Mouse (Mus musculus): ENCODE measurements around the gene Abhd17c. TPM values are rescaled to one million over a fixed set of nuclear protein-coding genes. Genes with fewer than 3 reads are reported as not detected.
"Not testable (repeated sequence)": the region's sequence is repeated elsewhere in the genome, so short reads cannot be mapped to it uniquely, and the experiment has no call there.

The Abhd17c gene
- total RNA-seq (2021): 100 to 1,000 TPM; 108 to 112 TPM

GRCm38 (mm10) chr7:84151001-84151959 lies at the start of gene Abhd17c:
Abhd17c (minus strand) TSS chr7:84151893.
- intact Hi-C loops (cut with DNase I): no loop called here
- DNase-seq: peak; percentile 60

- no peak for DNase-seq
- intact Hi-C loops (cut with DNase I): no loop called here
Measured at GRCm38 (mm10) chr7:84197208-84197860, 45.6 kb upstream of the Abhd17c start.

- intact Hi-C loops (cut with DNase I): no loop called here
- no peak for DNase-seq
Measured at GRCm38 (mm10) chr7:84196221-84196620, 44.5 kb upstream of the Abhd17c start.

- no peak for DNase-seq
- intact Hi-C loops (cut with DNase I): no loop called here
Measured at GRCm38 (mm10) chr7:84192256-84192655, 40.6 kb upstream of the Abhd17c start.

- intact Hi-C loops (cut with DNase I): no loop called here
- no peak for DNase-seq
Measured at GRCm38 (mm10) chr7:84191476-84191875, 39.8 kb upstream of the Abhd17c start.

GRCm38 (mm10) chr7:84188196-84188595 lies 36.5 kb upstream of the Abhd17c start:
- intact Hi-C loops (cut with DNase I): no loop called here
- DNase-seq: no peak

- DNase-seq: no peak
- intact Hi-C loops (cut with DNase I): no loop called here
Measured at GRCm38 (mm10) chr7:84185196-84185595, 33.5 kb upstream of the Abhd17c start.

GRCm38 (mm10) chr7:84184703-84185102 lies 33.0 kb upstream of the Abhd17c start:
- intact Hi-C loops (cut with DNase I): no loop called here
- no peak for DNase-seq

GRCm38 (mm10) chr7:84178809-84179208 lies 27.1 kb upstream of the Abhd17c start:
- DNase-seq; intact Hi-C loops (cut with DNase I): not testable (repeated sequence)

GRCm38 (mm10) chr7:84174655-84175448 lies 23.2 kb upstream of the Abhd17c start:
- intact Hi-C loops (cut with DNase I): no loop called here
- DNase-seq: peak; percentile 6

- no peak for DNase-seq
- intact Hi-C loops (cut with DNase I): no loop called here
Measured at GRCm38 (mm10) chr7:84173394-84173793, 21.7 kb upstream of the Abhd17c start.

GRCm38 (mm10) chr7:84171177-84171787 lies 19.6 kb upstream of the Abhd17c start:
- intact Hi-C loops (cut with DNase I): no loop called here
- DNase-seq: no peak

- DNase-seq: no peak
- intact Hi-C loops (cut with DNase I): no loop called here
Measured at GRCm38 (mm10) chr7:84168355-84168754, 16.7 kb upstream of the Abhd17c start.

GRCm38 (mm10) chr7:84166721-84167419 lies 15.2 kb upstream of the Abhd17c start:
- no peak for DNase-seq
- intact Hi-C loops (cut with DNase I): no loop called here

- intact Hi-C loops (cut with DNase I): no loop called here
Measured at GRCm38 (mm10) chr7:84166007-84166406, 14.3 kb upstream of the Abhd17c start.

GRCm38 (mm10) chr7:84165288-84165687 lies 13.6 kb upstream of the Abhd17c start:
- intact Hi-C loops (cut with DNase I): no loop called here
- no peak for DNase-seq

More at GRCm38 (mm10) chr7:84166007-84166406, 14.3 kb upstream of the Abhd17c start:
- no peak for DNase-seq

GRCm38 (mm10) chr7:84164880-84165279 lies 13.2 kb upstream of the Abhd17c start:
- intact Hi-C loops (cut with DNase I): no loop called here
- DNase-seq: no peak

GRCm38 (mm10) chr7:84164419-84164818 lies 12.7 kb upstream of the Abhd17c start:
- intact Hi-C loops (cut with DNase I): no loop called here
- no peak for DNase-seq

GRCm38 (mm10) chr7:84163585-84163984 lies 11.9 kb upstream of the Abhd17c start:
- intact Hi-C loops (cut with DNase I): no loop called here
- no peak for DNase-seq

- intact Hi-C loops (cut with DNase I): no loop called here
Measured at GRCm38 (mm10) chr7:84159414-84159813, 7.7 kb upstream of the Abhd17c start.

More at GRCm38 (mm10) chr7:84159414-84159813, 7.7 kb upstream of the Abhd17c start:
- no peak for DNase-seq
